Mouse (Mus musculus) adrenal gland, postnatal 10 days (tissue): ENCODE data around the gene Cdr2l. TPM values are rescaled to one million over a fixed set of nuclear protein-coding genes. Genes with fewer than 3 reads are reported as not detected.

Experiments
- DNase-seq: peaks from one replicate; pipeline ENCODE4 v3.0.0; 2021; ENCODE audit warnings: mixed read lengths
- long read RNA-seq, 2 experiments: library from polyadenylated mRNA; stranded (forward); transcript quantifications; one replicate each; pipeline ENCODE4 v2.0.0; 2021
- total RNA-seq, 2 experiments: library from RNA; stranded (reverse); gene quantifications; 2 replicates each; pipeline ENCODE4 v1.2.3; 2021

Cdr2l gene
- total RNA-seq = 10 to 100 TPM; 30.7 to 43.9 TPM
- long read RNA-seq, experiment 1, transcript Cdr2l-201 (5 exons, 3,700 nt) = major isoform, 6 of 24 reads
- long read RNA-seq, experiment 1, partial matches to known transcripts = 0 of 24 reads
- long read RNA-seq, experiment 1, other reads (novel, unspliced or antisense) = 18 of 24 reads
- long read RNA-seq, experiment 2, transcript Cdr2l-201 (5 exons, 3,700 nt) = major isoform, 18 of 30 reads
- long read RNA-seq, experiment 2, partial matches to known transcripts = 0 of 30 reads
- long read RNA-seq, experiment 2, other reads (novel, unspliced or antisense) = 12 of 30 reads

GRCm38 (mm10) chr11:115381743-115382539, at the start of gene Cdr2l:
TSS of gene Cdr2l (plus strand) at chr11:115381916.
- peak; percentile 96 for DNase-seq

GRCm38 (mm10) chr11:115334531-115334930, 47.2 kb upstream of the Cdr2l start, which contains the start of gene Otop3:
TSS of gene Otop3 (plus strand) at chr11:115334731.
- DNase-seq = no peak

GRCm38 (mm10) chr11:115335223-115335622, 46.5 kb upstream of the Cdr2l start:
- DNase-seq = peak; percentile 52

GRCm38 (mm10) chr11:115336115-115336514, 45.6 kb upstream of the Cdr2l start:
- no peak for DNase-seq

- no peak for DNase-seq
Observed at GRCm38 (mm10) chr11:115337350-115337749, 44.4 kb upstream of the Cdr2l start.

GRCm38 (mm10) chr11:115337826-115338225, 43.9 kb upstream of the Cdr2l start:
- DNase-seq = no peak

- no peak for DNase-seq
Observed at GRCm38 (mm10) chr11:115341246-115341645, 40.5 kb upstream of the Cdr2l start.

- no peak for DNase-seq
Observed at GRCm38 (mm10) chr11:115341866-115342265, 39.9 kb upstream of the Cdr2l start.

- no peak for DNase-seq
Observed at GRCm38 (mm10) chr11:115344967-115345366, 36.7 kb upstream of the Cdr2l start.

GRCm38 (mm10) chr11:115345515-115345914, 36.2 kb upstream of the Cdr2l start:
- DNase-seq = no peak

- no peak for DNase-seq
Observed at GRCm38 (mm10) chr11:115348681-115349248, 33.0 kb upstream of the Cdr2l start.

GRCm38 (mm10) chr11:115349976-115350375, 31.7 kb upstream of the Cdr2l start:
- no peak for DNase-seq

GRCm38 (mm10) chr11:115353375-115353774, 28.3 kb upstream of the Cdr2l start:
- DNase-seq = no peak

GRCm38 (mm10) chr11:115354183-115354582, 27.5 kb upstream of the Cdr2l start:
- DNase-seq = peak; percentile 81

- DNase-seq = peak; percentile 82
Observed at GRCm38 (mm10) chr11:115358468-115358867, 23.2 kb upstream of the Cdr2l start.

GRCm38 (mm10) chr11:115359293-115359692, 22.4 kb upstream of the Cdr2l start:
- no peak for DNase-seq

- no peak for DNase-seq
Observed at GRCm38 (mm10) chr11:115359726-115360125, 22.0 kb upstream of the Cdr2l start.

GRCm38 (mm10) chr11:115364136-115364535, 17.6 kb upstream of the Cdr2l start:
- DNase-seq = no peak

- DNase-seq = no peak
Observed at GRCm38 (mm10) chr11:115366039-115366705, 15.5 kb upstream of the Cdr2l start.

GRCm38 (mm10) chr11:115366706-115367394, 14.9 kb upstream of the Cdr2l start:
- peak; percentile 23 for DNase-seq

- DNase-seq = peak; percentile 92
Observed at GRCm38 (mm10) chr11:115367395-115367944, 14.2 kb upstream of the Cdr2l start, which contains the start of gene Hid1. TSS of gene Hid1 (minus strand) at chr11:115367756.
